Mouse (Mus musculus): ENCODE measurements around the gene Med16.

The Med16 gene

GRCm38 (mm10) chr10:79933145-79933679, 24.5 kb upstream of the Med16 start:
- in situ Hi-C loops (cut with MboI, MseI) = no loop called here

- in situ Hi-C loops (cut with MboI, MseI) = no loop called here
Observed at GRCm38 (mm10) chr10:79932736-79933135, 24.0 kb upstream of the Med16 start.

- in situ Hi-C loops (cut with MboI, MseI) = no loop called here
Observed at GRCm38 (mm10) chr10:79931797-79932196, 23.1 kb upstream of the Med16 start.

GRCm38 (mm10) chr10:79930826-79931186, 22.1 kb upstream of the Med16 start:
- in situ Hi-C loops (cut with MboI, MseI) = no loop called here

GRCm38 (mm10) chr10:79929967-79930825, 21.5 kb upstream of the Med16 start:
- in situ Hi-C loops (cut with MboI, MseI) = loop anchor here (5.0 kb wide), 1 partner anchor 87 kb away; the partner anchor contains the start of gene Arhgap45

GRCm38 (mm10) chr10:79928907-79929701, 20.4 kb upstream of the Med16 start:
- in situ Hi-C loops (cut with MboI, MseI) = loop anchor here (5.0 kb wide), 1 partner anchor 88 kb away; the partner anchor contains the start of gene Arhgap45

- in situ Hi-C loops (cut with MboI, MseI) = loop anchor here (5.0 kb wide), 1 partner anchor 89 kb away; the partner anchor contains the start of gene Arhgap45
Observed at GRCm38 (mm10) chr10:79928030-79928694, 19.4 kb upstream of the Med16 start.

GRCm38 (mm10) chr10:79927324-79928029, 18.8 kb upstream of the Med16 start:
- in situ Hi-C loops (cut with MboI, MseI) = loop anchor here (5.0 kb wide), 1 partner anchor 90 kb away; the partner anchor contains the start of gene Arhgap45

- in situ Hi-C loops (cut with MboI, MseI) = loop anchor here (5.0 kb wide), 1 partner anchor 91 kb away; the partner anchor contains the start of gene Arhgap45
Observed at GRCm38 (mm10) chr10:79926491-79927323, 18.0 kb upstream of the Med16 start, which contains the start of gene Arid3a. Arid3a (plus strand) TSS chr10:79927043.

GRCm38 (mm10) chr10:79925785-79926490, 17.2 kb upstream of the Med16 start:
- in situ Hi-C loops (cut with MboI, MseI) = loop anchor here (5.0 kb wide), 1 partner anchor 91 kb away; the partner anchor contains the start of gene Arhgap45

GRCm38 (mm10) chr10:79924998-79925784, 16.5 kb upstream of the Med16 start:
- in situ Hi-C loops (cut with MboI, MseI) = loop anchor here (5.0 kb wide), 1 partner anchor 92 kb away; the partner anchor contains the start of gene Arhgap45

- in situ Hi-C loops (cut with MboI, MseI) = no loop called here
Observed at GRCm38 (mm10) chr10:79921572-79921971, 12.8 kb upstream of the Med16 start.

GRCm38 (mm10) chr10:79920958-79921535, 12.3 kb upstream of the Med16 start, which contains the start of gene R3hdm4:
R3hdm4 (minus strand) TSS chr10:79921208.
- in situ Hi-C loops (cut with MboI, MseI) = no loop called here

- in situ Hi-C loops (cut with MboI, MseI) = no loop called here
Observed at GRCm38 (mm10) chr10:79920056-79920890, 11.6 kb upstream of the Med16 start.

- in situ Hi-C loops (cut with MboI, MseI) = loop anchor here (10.0 kb wide), 1 partner anchor 1345 kb away; the partner anchor contains the start of gene Ilvbl
Observed at GRCm38 (mm10) chr10:79919251-79919849, 10.6 kb upstream of the Med16 start.
